Mouse (Mus musculus): ENCODE measurements around the gene Ralgps2.

Ralgps2 gene

GRCm38 (mm10) chr1:156955926-156956760 lies 16.7 kb upstream of the Ralgps2 start:
- DNase-seq (ENCODE audit: low read depth): peak; percentile 93

GRCm38 (mm10) chr1:156954216-156954615 lies 14.8 kb upstream of the Ralgps2 start:
- DNase-seq (ENCODE audit: low read depth): no peak

GRCm38 (mm10) chr1:156950354-156950753 lies 10.9 kb upstream of the Ralgps2 start:
- DNase-seq (ENCODE audit: low read depth): no peak

- peak; percentile 29 for DNase-seq (ENCODE audit: low read depth)
Measured at GRCm38 (mm10) chr1:156940584-156940983, 1.2 kb upstream of the Ralgps2 start.

- DNase-seq (ENCODE audit: low read depth): no peak
Measured at GRCm38 (mm10) chr1:156940142-156940522, 706 bp upstream of the Ralgps2 start.

GRCm38 (mm10) chr1:156938705-156939242 lies 652 bp downstream of the Ralgps2 start:
- peak; percentile 86 for DNase-seq (ENCODE audit: low read depth)

- DNase-seq (ENCODE audit: low read depth): no peak
Measured at GRCm38 (mm10) chr1:156937436-156937835, 2.0 kb downstream of the Ralgps2 start.

GRCm38 (mm10) chr1:156933712-156934111 lies 5.7 kb downstream of the Ralgps2 start:
- no peak for DNase-seq (ENCODE audit: low read depth)

GRCm38 (mm10) chr1:156932036-156932774 lies 7.2 kb downstream of the Ralgps2 start:
- DNase-seq (ENCODE audit: low read depth): no peak

- DNase-seq (ENCODE audit: low read depth): no peak
Measured at GRCm38 (mm10) chr1:156931106-156931870, 8.1 kb downstream of the Ralgps2 start.

- no peak for DNase-seq (ENCODE audit: low read depth)
Measured at GRCm38 (mm10) chr1:156930263-156930662, 9.2 kb downstream of the Ralgps2 start.

GRCm38 (mm10) chr1:156928255-156928654 lies 11.2 kb downstream of the Ralgps2 start:
- no peak for DNase-seq (ENCODE audit: low read depth)

- DNase-seq (ENCODE audit: low read depth): no peak
Measured at GRCm38 (mm10) chr1:156923511-156923910, 15.9 kb downstream of the Ralgps2 start.

GRCm38 (mm10) chr1:156922921-156923320 lies 16.5 kb downstream of the Ralgps2 start:
- DNase-seq (ENCODE audit: low read depth): no peak

- DNase-seq (ENCODE audit: low read depth): peak; percentile 56
Measured at GRCm38 (mm10) chr1:156921290-156921994, 18.0 kb downstream of the Ralgps2 start.

GRCm38 (mm10) chr1:156917460-156917859 lies 22.0 kb downstream of the Ralgps2 start:
- peak; percentile 86 for DNase-seq (ENCODE audit: low read depth)

GRCm38 (mm10) chr1:156916361-156916760 lies 23.1 kb downstream of the Ralgps2 start:
- no peak for DNase-seq (ENCODE audit: low read depth)

GRCm38 (mm10) chr1:156914942-156915341 lies 24.5 kb downstream of the Ralgps2 start:
- DNase-seq (ENCODE audit: low read depth): no peak

- no peak for DNase-seq (ENCODE audit: low read depth)
Measured at GRCm38 (mm10) chr1:156913190-156913589, 26.2 kb downstream of the Ralgps2 start.

- DNase-seq (ENCODE audit: low read depth): peak; percentile 57
Measured at GRCm38 (mm10) chr1:156910948-156911347, 28.5 kb downstream of the Ralgps2 start.

- DNase-seq (ENCODE audit: low read depth): peak; percentile 37
Measured at GRCm38 (mm10) chr1:156909866-156910265, 29.6 kb downstream of the Ralgps2 start.
